Mouse (Mus musculus) intestine, embryonic 14.5 days (tissue): Measurements from ENCODE around the gene Kcnv2. TPM values are rescaled to one million over a fixed set of nuclear protein-coding genes. Genes with fewer than 3 reads are reported as not detected.

Source experiments
- ATAC-seq: fragments of 200-750 bp; cut with Nextera tagmentation; replicated peaks from 2 replicates; pipeline ENCODE4 v1.8.0; 2017; ENCODE audit warnings: low read depth, moderate number of reproducible peaks, moderate TSS enrichment, moderate library complexity; ENCODE audit not compliant: low FRiP score, low TSS enrichment
- DNase-seq: peaks from one replicate; pipeline ENCODE4 v3.0.0-alpha.2; 2018; ENCODE audit warnings: low spot score
- H3K27ac ChIP-seq: fragments of 300-500 bp; sonication (generic); 2 replicates; pipeline ENCODE4 v1.5.1; 2014; ENCODE audit warnings: low read depth, mild to moderate bottlenecking, control low read depth
- H3K27me3 ChIP-seq: fragments of 300-500 bp; sonication (generic); replicated peaks from 2 replicates; pipeline ENCODE4 v1.6.1; 2014; ENCODE audit warnings: low read length, control low read depth; ENCODE audit not compliant: control insufficient read depth, insufficient read depth
- H3K36me3 ChIP-seq: fragments of 300-500 bp; sonication (generic); 2 replicates; pipeline ENCODE4 v1.6.1; 2014; ENCODE audit warnings: low read length, control low read depth; ENCODE audit not compliant: control insufficient read depth, insufficient read depth
- H3K4me1 ChIP-seq: fragments of 300-500 bp; sonication (generic); replicated peaks from 2 replicates; pipeline ENCODE4 v1.6.1; 2014; ENCODE audit warnings: low read length, control low read depth, mixed read lengths; ENCODE audit not compliant: control insufficient read depth, insufficient read depth
- H3K4me2 ChIP-seq: fragments of 300-500 bp; sonication (generic); 2 replicates; pipeline ENCODE4 v1.6.1; 2014; ENCODE audit warnings: low read length
- H3K4me3 ChIP-seq: fragments of 300-500 bp; sonication (generic); 2 replicates; pipeline ENCODE4 v1.5.1; 2014; ENCODE audit warnings: low read depth, low read length, control low read depth, mixed read lengths
- H3K9ac ChIP-seq: fragments of 300-500 bp; sonication (generic); 2 replicates; pipeline ENCODE4 v1.6.1; 2014; ENCODE audit warnings: mild to moderate bottlenecking, low read length
- H3K9me3 ChIP-seq: fragments of 300-500 bp; sonication (generic); 2 replicates; pipeline ENCODE4 v1.6.1; 2016; ENCODE audit warnings: low read length, control low read depth; ENCODE audit not compliant: control insufficient read depth
- WGBS: fragments of 180-500 bp; shearing (Covaris S2); extraction: QIAGEN DNeasy Blood & Tissue Kit; methylation state at CpG from one replicate; pipeline ENCODE4 v1.1.7; 2014; 5-methylcytosine and 5-hydroxymethylcytosine counted together
- polyA plus RNA-seq: library from polyadenylated mRNA; unstranded; fragments of >200 nt; fragmentation: Nextera tagmentation; extraction: Ambion mirVana; gene quantifications from 2 replicates; pipeline ENCODE4 v1.2.1, GENCODE M21; 2014

Kcnv2 gene
- polyA plus RNA-seq, 1 experiment from 2014 or later = 0.46 TPM

DNA sequence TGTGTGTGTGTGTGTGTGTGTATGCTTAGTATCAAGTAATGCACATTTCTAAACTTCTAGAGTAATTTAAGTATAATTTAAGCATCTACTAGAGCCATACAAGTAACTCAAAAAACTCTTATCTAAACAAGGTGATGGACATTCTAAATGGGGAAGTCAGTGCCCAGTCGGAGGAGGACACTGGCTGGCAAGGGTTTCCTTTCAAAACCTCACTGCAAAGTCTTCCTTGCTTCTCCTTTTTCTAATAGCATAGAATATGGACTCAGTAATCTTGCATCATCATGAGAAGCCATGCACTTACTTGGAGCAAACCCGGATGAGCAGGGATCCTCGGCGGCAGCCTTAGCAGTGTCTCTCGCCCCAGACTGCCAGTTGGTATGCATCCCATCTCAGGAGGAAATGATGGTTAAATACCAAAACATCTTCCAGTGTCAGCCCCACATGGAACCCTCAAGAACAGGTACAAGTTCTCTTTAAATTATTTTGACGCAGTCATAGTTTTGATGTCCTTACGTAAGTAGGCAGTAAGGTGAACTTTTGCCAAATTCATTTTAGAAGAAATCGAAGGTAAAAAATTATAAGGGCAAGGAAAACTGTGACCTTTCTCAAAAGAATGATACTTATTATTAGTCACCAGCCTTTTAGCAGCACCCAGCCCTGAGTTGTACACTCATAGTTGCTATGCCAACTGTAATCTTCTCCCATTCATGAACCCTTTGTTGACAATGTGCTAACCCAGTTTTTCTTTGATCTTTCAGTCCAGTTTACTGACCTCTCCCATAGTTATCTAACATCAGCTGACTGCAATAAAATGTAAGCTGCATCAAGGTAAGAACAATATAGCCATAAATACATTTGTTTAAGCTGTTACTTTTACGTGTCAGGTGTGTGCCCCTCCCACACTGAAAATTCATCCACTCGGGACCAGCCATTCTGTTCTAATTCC lies 5.8 kb upstream of the Kcnv2 start:
- Histone ChIP-seq H3K27ac (no peak overlapping the region), H3K4me2 (no peak overlapping the region), H3K9ac (no peak overlapping the region), H3K4me3 (no peak overlapping the region), H3K4me1 (no peaks in the 10 kb centered on the region; the same call in 1 of the 2 replicates), H3K27me3 (no peaks in the 10 kb centered on the region), H3K9me3 (no peaks in the 10 kb centered on the region), H3K36me3 (no peaks in the 10 kb centered on the region)
- DNase-seq (no peak), ATAC-seq (peak; percentile 93)
- 72% methylated on average over 10 of the region's 10 CpGs for WGBS

DNA sequence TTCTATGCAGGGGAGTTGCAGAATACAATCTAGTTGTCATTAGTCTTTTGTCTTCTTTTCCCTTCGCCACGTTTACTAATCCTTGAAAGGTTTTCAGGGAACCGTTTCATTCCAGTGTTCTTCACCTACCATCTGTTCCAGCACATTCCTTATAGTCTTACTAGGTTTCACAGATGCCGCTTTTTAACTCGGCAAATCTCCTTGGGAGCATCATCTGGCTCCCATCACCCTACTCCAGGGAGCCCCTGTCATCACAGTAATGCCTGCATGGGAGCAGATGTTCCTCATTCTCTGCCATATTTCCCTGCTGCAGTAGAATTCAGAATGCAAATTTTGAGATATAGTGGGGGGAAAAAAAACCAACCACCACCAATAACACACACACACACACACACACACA lies 5.1 kb upstream of the Kcnv2 start:
- no peaks in the 10 kb centered on the region for H3K36me3 ChIP-seq
- 29% methylated on average over 5 of the region's 5 CpGs for WGBS
- H3K4me2 ChIP-seq = no peak overlapping the region
- no peak overlapping the region for H3K27ac ChIP-seq
- no peaks in the 10 kb centered on the region for H3K9me3 ChIP-seq
- no peak overlapping the region for H3K9ac ChIP-seq
- ATAC-seq (peak; percentile 24; the same call in 1 of the 2 replicates), DNase-seq (no peak)
- no peaks in the 10 kb centered on the region for H3K27me3 ChIP-seq
- H3K4me1 ChIP-seq = no peaks in the 10 kb centered on the region; the same call in 1 of the 2 replicates
- no peak overlapping the region for H3K4me3 ChIP-seq

DNA sequence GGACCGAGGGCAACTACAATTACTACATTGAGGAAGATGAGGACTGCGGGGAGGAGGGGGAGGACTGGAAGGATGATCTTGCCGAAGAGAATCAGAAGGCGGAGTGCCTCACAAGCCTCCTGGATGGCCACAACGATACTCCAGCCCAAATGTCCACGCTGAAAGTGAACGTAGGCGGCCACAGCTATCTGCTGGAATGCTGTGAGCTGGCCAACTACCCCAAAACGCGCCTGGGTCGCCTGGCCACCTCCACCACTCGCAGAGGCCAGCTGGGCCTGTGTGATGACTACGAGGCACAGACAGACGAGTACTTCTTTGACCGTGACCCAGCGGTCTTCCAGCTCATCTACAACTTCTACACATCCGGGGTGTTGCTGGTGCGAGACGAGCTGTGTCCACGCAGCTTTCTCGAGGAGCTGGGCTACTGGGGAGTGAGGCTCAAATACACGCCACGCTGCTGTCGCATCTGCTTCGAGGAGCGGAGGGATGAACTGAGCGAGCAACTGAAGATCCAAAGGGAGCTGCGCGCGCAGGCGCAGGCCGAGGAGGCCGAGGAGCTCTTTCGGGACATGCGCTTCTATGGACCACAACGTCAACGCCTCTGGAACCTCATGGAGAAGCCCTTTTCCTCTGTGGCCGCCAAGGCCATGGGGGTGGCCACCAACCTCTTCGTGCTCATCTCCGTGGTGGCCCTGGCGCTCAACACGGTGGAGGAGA lies 681 bp downstream of the Kcnv2 start:
- H3K9me3 ChIP-seq = no peaks in the 10 kb centered on the region
- H3K4me3 ChIP-seq = no peak overlapping the region
- H3K27ac ChIP-seq = 0 out of 2 replicates have a peak overlapping the region, but pooled peaks have one; percentile 16
- H3K36me3 ChIP-seq = no peaks in the 10 kb centered on the region
- H3K4me1 ChIP-seq = no peaks in the 10 kb centered on the region
- DNase-seq (no peak), ATAC-seq (no peak)
- no peaks in the 10 kb centered on the region for H3K27me3 ChIP-seq
- no peak overlapping the region for H3K9ac ChIP-seq
- H3K4me2 ChIP-seq = no peak overlapping the region
- WGBS = 93% methylated on average over 42 of the region's 42 CpGs

DNA sequence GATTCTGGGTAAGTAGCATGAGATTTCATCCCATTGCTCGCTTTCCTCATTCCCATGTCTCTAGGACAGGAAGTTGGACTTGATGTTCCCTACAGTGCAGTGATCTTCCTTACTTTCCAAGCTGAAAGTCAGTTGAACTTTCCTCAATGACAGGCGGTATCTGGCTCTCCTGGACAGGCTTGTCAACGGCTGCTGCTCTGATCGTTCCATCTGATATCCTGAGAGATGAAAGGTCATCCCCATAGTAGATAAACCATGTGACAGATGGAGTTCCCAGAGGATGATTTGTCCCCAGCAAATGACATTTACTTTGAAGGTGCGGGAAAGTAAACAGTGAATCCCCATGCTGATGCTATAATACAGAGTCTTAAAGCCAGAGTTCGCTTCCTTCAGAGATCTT lies 3.2 kb downstream of the Kcnv2 start:
- Histone ChIP-seq H3K27ac (no peak overlapping the region), H3K36me3 (no peaks in the 10 kb centered on the region), H3K4me1 (no peaks in the 10 kb centered on the region), H3K9ac (no peak overlapping the region), H3K9me3 (no peaks in the 10 kb centered on the region), H3K4me2 (no peak overlapping the region), H3K4me3 (no peak overlapping the region), H3K27me3 (no peaks in the 10 kb centered on the region)
- DNase-seq = peak; percentile 41
- WGBS = 50% methylated on average over 6 of the region's 6 CpGs
- 0 out of 2 replicates have a peak, but pooled peaks have one; percentile 40 for ATAC-seq

DNA sequence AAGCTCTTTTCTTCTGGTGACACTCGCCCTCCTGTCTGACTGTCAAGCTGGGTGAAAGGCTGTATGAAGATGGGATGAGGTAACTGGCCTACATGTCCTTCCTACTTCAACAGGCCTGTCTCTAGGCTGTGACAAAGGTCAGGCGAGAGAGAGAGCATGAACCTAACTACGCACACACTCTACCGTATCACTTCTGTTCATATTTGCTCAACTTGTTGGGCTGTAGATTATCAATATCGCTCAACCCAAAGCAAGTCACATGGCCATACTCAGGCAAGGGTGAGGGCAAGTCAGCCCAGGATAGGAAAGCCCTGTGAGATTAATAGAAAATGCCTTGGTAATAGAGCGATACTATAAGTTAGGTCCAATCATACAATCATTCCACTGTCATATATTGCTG lies 5.2 kb downstream of the Kcnv2 start:
- WGBS = 83% methylated on average over 6 of the region's 6 CpGs
- no peaks in the 10 kb centered on the region for H3K4me1 ChIP-seq
- no peak overlapping the region for H3K4me3 ChIP-seq
- no peak overlapping the region for H3K27ac ChIP-seq
- H3K9me3 ChIP-seq = no peaks in the 10 kb centered on the region
- no peaks in the 10 kb centered on the region for H3K27me3 ChIP-seq
- DNase-seq = peak; percentile 37
- H3K36me3 ChIP-seq = no peaks in the 10 kb centered on the region
- H3K9ac ChIP-seq = no peak overlapping the region
- ATAC-seq = no peak
- no peak overlapping the region for H3K4me2 ChIP-seq

DNA sequence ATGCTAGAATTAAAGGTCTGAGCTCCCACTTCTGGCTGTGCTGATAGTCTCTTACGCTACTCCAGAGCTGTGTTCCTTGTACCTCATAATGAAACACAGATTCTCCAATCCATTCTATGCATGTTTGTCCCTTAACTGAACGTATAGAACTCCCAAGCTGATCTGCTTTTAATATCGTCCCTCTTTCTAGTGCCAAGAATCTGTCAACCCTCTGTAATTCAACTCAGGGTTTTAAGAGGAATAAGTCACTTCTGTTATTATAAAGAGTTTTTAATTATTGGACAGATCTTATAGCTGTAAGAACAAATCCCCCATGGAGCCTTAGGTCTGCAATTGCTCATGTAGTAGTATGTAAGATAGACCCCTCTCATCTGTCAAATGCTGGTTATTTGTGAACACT lies 5.8 kb downstream of the Kcnv2 start:
- WGBS = 58% methylated on average over 3 of the region's 3 CpGs
- DNase-seq (peak; percentile 27), ATAC-seq (no peak)
- no peak overlapping the region for H3K4me3 ChIP-seq
- no peak overlapping the region for H3K4me2 ChIP-seq
- no peaks in the 10 kb centered on the region for H3K4me1 ChIP-seq
- no peaks in the 10 kb centered on the region for H3K27me3 ChIP-seq
- H3K27ac ChIP-seq = no peak overlapping the region
- H3K9ac ChIP-seq = no peak overlapping the region
- H3K36me3 ChIP-seq = no peaks in the 10 kb centered on the region
- no peaks in the 10 kb centered on the region for H3K9me3 ChIP-seq

DNA sequence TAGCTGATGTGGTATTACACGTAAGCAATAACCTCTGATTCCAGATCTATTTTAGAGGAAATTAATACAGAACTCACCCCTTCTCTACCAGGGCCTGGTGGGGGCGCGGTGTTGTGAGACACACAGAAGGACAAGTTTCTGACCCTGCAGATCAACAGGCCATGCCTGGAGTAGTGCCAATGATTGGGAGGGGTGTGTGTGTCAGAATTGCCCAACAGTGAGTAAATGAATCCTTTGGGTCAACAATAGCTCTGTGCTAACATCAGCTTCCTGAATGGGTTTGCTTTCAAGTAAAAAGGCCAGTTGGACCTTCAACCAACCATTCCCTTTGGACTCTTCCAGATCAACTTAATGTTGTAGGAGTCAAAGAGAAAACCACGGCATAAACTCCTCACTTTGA lies 6.3 kb downstream of the Kcnv2 start:
- Histone ChIP-seq H3K27ac (no peak overlapping the region), H3K27me3 (no peaks in the 10 kb centered on the region), H3K4me3 (no peak overlapping the region), H3K4me1 (no peaks in the 10 kb centered on the region), H3K9ac (no peak overlapping the region), H3K36me3 (no peaks in the 10 kb centered on the region), H3K9me3 (no peaks in the 10 kb centered on the region), H3K4me2 (no peak overlapping the region)
- DNase-seq (peak; percentile 53), ATAC-seq (no peak)
- WGBS = 78% methylated on average over 4 of the region's 4 CpGs

DNA sequence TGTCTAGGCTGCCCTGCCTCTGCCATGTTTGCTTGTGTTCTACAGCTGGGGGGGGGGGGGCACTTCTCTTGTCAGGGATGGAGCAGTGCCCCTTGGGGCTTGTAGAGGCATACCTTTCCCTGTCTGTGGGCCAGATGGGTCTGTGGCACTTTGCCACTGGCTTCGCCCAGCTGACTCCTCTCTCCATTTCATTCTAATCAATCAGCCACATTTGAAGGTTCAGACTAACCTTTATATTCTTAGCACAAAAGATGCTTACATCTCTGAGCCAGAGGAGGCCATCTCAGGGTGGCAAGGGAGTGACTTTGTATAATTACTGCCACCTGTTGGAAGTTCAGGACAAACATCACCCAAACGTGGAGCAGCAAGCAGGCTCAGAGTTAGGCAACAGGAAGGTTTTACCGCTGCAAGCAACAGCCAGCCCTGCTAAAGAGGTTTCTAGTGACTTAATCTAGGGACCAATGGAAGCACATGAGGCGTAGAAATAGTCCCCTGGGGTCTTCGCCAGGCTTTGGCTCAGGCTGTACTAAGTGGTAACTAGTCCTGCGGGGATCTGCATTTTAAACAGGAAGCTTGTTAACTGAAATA lies 9.9 kb downstream of the Kcnv2 start:
- H3K27me3 ChIP-seq = no peaks in the 10 kb centered on the region
- ATAC-seq (no peak), DNase-seq (no peak)
- WGBS = 61% methylated on average over 6 of the region's 6 CpGs
- no peak overlapping the region for H3K27ac ChIP-seq
- no peaks in the 10 kb centered on the region for H3K36me3 ChIP-seq
- H3K9me3 ChIP-seq = no peaks in the 10 kb centered on the region
- H3K4me3 ChIP-seq = no peak overlapping the region
- H3K4me1 ChIP-seq = no peaks in the 10 kb centered on the region
- no peak overlapping the region for H3K4me2 ChIP-seq
- no peak overlapping the region for H3K9ac ChIP-seq
